Mouse (Mus musculus): Measurements from ENCODE around the gene Fam228b. TPM values are rescaled to one million over a fixed set of nuclear protein-coding genes. Genes with fewer than 3 reads are reported as not detected.
"Not testable (repeated sequence)": the region's sequence is repeated elsewhere in the genome, so short reads cannot be mapped to it uniquely, and the experiment has no call there.

Gene Fam228b
- 2.1 and 2.9 TPM in 2 replicates for polyA plus RNA-seq (2016; fragmentation: Nextera tagmentation; extraction: Ambion mirVana)

- WGBS, result 4% methylated on average over 61 of the region's 61 CpGs
- H3K9me3 ChIP-seq, result no peaks in the 10 kb centered on the region
- no peaks in the 10 kb centered on the region for H3K36me3 ChIP-seq (replicated peaks)
- H3K4me3 ChIP-seq, result peak within 1 kb of the TSS; percentile 72
- peak; percentile 96 for DNase-seq (ENCODE audit: extremely low spot score, low spot score)
- peaks cover 11% of the 10 kb centered on the region for H3K4me1 ChIP-seq
- H3K27me3 ChIP-seq (ENCODE audit: poor library complexity, severe bottlenecking), result no peaks in the 10 kb centered on the region; the same call in 1 of the 2 replicates
- H3K27ac ChIP-seq, result peak within 1 kb of the TSS; percentile 97
Observed at GRCm38 (mm10) chr12:4768492-4769332, at the start of gene Fam228b, which contains the start of gene Pfn4. TSS of gene Fam228b (minus strand) at chr12:4769267. TSS of gene Pfn4 (plus strand) at chr12:4769022.

- H3K4me1 ChIP-seq, result peaks cover 21% of the 10 kb centered on the region
- H3K4me3 ChIP-seq, result peak within 1 kb of the TSS; percentile 87
- H3K27ac ChIP-seq, result peak within 1 kb of the TSS; percentile 89
- peak; percentile 99 for DNase-seq (ENCODE audit: extremely low spot score, low spot score)
- no peaks in the 10 kb centered on the region for H3K9me3 ChIP-seq
- H3K27me3 ChIP-seq (ENCODE audit: poor library complexity, severe bottlenecking), result no peaks in the 10 kb centered on the region
- under 1% methylated on average over 49 of the region's 49 CpGs for whole genome bisulfite sequencing
- peaks cover 28% of the 10 kb centered on the region for H3K36me3 ChIP-seq (replicated peaks)
Observed at GRCm38 (mm10) chr12:4817361-4818101, 48.5 kb upstream of the Fam228b start, which contains the start of gene Sf3b6. TSS of gene Sf3b6 (plus strand) at chr12:4817544.

- Histone ChIP-seq H3K9me3 (no peaks in the 10 kb centered on the region), H3K27me3 (ENCODE audit: poor library complexity, severe bottlenecking) (no peaks in the 10 kb centered on the region), H3K4me3 (peak overlapping the region; percentile 87), H3K27ac (peak overlapping the region; percentile 89), H3K36me3 (replicated peaks) (peaks cover 20% of the 10 kb centered on the region), H3K4me1 (peaks cover 21% of the 10 kb centered on the region)
- 11% methylated on average over 24 of the region's 24 CpGs for WGBS
- DNase-seq (ENCODE audit: extremely low spot score, low spot score), result no peak
Observed at GRCm38 (mm10) chr12:4816680-4817360, 47.8 kb upstream of the Fam228b start.

GRCm38 (mm10) chr12:4813636-4814035 is 44.6 kb upstream of the Fam228b start:
- no peaks in the 10 kb centered on the region for H3K27me3 ChIP-seq (ENCODE audit: poor library complexity, severe bottlenecking)
- no peak overlapping the region for H3K4me3 ChIP-seq
- WGBS, result 89% methylated on average over 4 of the region's 4 CpGs
- DNase-seq (ENCODE audit: extremely low spot score, low spot score), result no peak
- no peak overlapping the region for H3K27ac ChIP-seq
- no peaks in the 10 kb centered on the region for H3K36me3 ChIP-seq (replicated peaks)
- peaks cover 16% of the 10 kb centered on the region for H3K4me1 ChIP-seq
- H3K9me3 ChIP-seq, result peaks cover 3% of the 10 kb centered on the region; the same call in 1 of the 2 replicates

GRCm38 (mm10) chr12:4811705-4812104 is 42.6 kb upstream of the Fam228b start:
- Histone ChIP-seq H3K36me3 (replicated peaks) (no peaks in the 10 kb centered on the region), H3K4me1 (peaks cover 4% of the 10 kb centered on the region), H3K27ac (no peak overlapping the region), H3K27me3 (ENCODE audit: poor library complexity, severe bottlenecking) (no peaks in the 10 kb centered on the region), H3K4me3 (no peak overlapping the region), H3K9me3 (peaks cover 3% of the 10 kb centered on the region; the same call in 1 of the 2 replicates)
- DNase-seq (ENCODE audit: extremely low spot score, low spot score), result no peak
- 76% methylated on average over 3 of the region's 3 CpGs for WGBS

GRCm38 (mm10) chr12:4811036-4811435 is 42.0 kb upstream of the Fam228b start:
- Histone ChIP-seq H3K4me1 (no peaks in the 10 kb centered on the region), H3K27ac (no peak overlapping the region), H3K36me3 (replicated peaks) (no peaks in the 10 kb centered on the region), H3K9me3 (peaks cover 3% of the 10 kb centered on the region; the same call in 1 of the 2 replicates), H3K4me3 (no peak overlapping the region), H3K27me3 (ENCODE audit: poor library complexity, severe bottlenecking) (no peaks in the 10 kb centered on the region)
- DNase-seq (ENCODE audit: extremely low spot score, low spot score), result no peak
- WGBS, result 89% methylated on average over 4 of the region's 4 CpGs

GRCm38 (mm10) chr12:4797471-4797870 is 28.4 kb upstream of the Fam228b start:
- DNase-seq (ENCODE audit: extremely low spot score, low spot score); H3K4me1 ChIP-seq; H3K27ac ChIP-seq; H3K36me3 ChIP-seq (replicated peaks); H3K27me3 ChIP-seq (ENCODE audit: poor library complexity, severe bottlenecking); H3K4me3 ChIP-seq: not testable (repeated sequence)
- WGBS, result 79% methylated on average over 6 of the region's 6 CpGs
- H3K9me3 ChIP-seq, result peaks cover 15% of the 10 kb centered on the region

GRCm38 (mm10) chr12:4793718-4794117 is 24.7 kb upstream of the Fam228b start:
- no peaks in the 10 kb centered on the region for H3K9me3 ChIP-seq
- H3K4me1 ChIP-seq, result no peaks in the 10 kb centered on the region
- no peak overlapping the region for H3K4me3 ChIP-seq
- 73% methylated on average over 1 of the region's 1 CpGs for whole genome bisulfite sequencing
- no peak for DNase-seq (ENCODE audit: extremely low spot score, low spot score)
- no peaks in the 10 kb centered on the region for H3K36me3 ChIP-seq (replicated peaks)
- H3K27ac ChIP-seq, result no peak overlapping the region
- no peaks in the 10 kb centered on the region for H3K27me3 ChIP-seq (ENCODE audit: poor library complexity, severe bottlenecking)

- DNase-seq (ENCODE audit: extremely low spot score, low spot score); H3K4me1 ChIP-seq; H3K27me3 ChIP-seq (ENCODE audit: poor library complexity, severe bottlenecking); H3K27ac ChIP-seq; H3K36me3 ChIP-seq (replicated peaks); H3K9me3 ChIP-seq; H3K4me3 ChIP-seq: not testable (repeated sequence)
- 95% methylated on average over 25 of the region's 25 CpGs for WGBS
Observed at GRCm38 (mm10) chr12:4788128-4788527, 19.1 kb upstream of the Fam228b start.

GRCm38 (mm10) chr12:4784466-4784865 is 15.4 kb upstream of the Fam228b start:
- Histone ChIP-seq H3K27ac (no peak overlapping the region), H3K4me3 (no peak overlapping the region), H3K27me3 (ENCODE audit: poor library complexity, severe bottlenecking) (no peaks in the 10 kb centered on the region), H3K36me3 (replicated peaks) (no peaks in the 10 kb centered on the region), H3K9me3 (peaks cover 2% of the 10 kb centered on the region; the same call in 1 of the 2 replicates), H3K4me1 (no peaks in the 10 kb centered on the region)
- no peak for DNase-seq (ENCODE audit: extremely low spot score, low spot score)
- 81% methylated on average over 2 of the region's 2 CpGs for WGBS

GRCm38 (mm10) chr12:4783598-4783997 is 14.5 kb upstream of the Fam228b start:
- H3K4me1 ChIP-seq, result no peaks in the 10 kb centered on the region
- WGBS, result 68% methylated on average over 5 of the region's 5 CpGs
- H3K27ac ChIP-seq, result no peak overlapping the region
- peaks cover 2% of the 10 kb centered on the region; the same call in 1 of the 2 replicates for H3K9me3 ChIP-seq
- H3K27me3 ChIP-seq (ENCODE audit: poor library complexity, severe bottlenecking), result no peaks in the 10 kb centered on the region
- DNase-seq (ENCODE audit: extremely low spot score, low spot score), result no peak
- no peaks in the 10 kb centered on the region for H3K36me3 ChIP-seq (replicated peaks)
- no peak overlapping the region for H3K4me3 ChIP-seq

GRCm38 (mm10) chr12:4781725-4782404 is 12.8 kb upstream of the Fam228b start:
- H3K27me3 ChIP-seq (ENCODE audit: poor library complexity, severe bottlenecking); H3K27ac ChIP-seq; H3K4me3 ChIP-seq; DNase-seq (ENCODE audit: extremely low spot score, low spot score); H3K9me3 ChIP-seq; H3K4me1 ChIP-seq; H3K36me3 ChIP-seq (replicated peaks): not testable (repeated sequence)
- 94% methylated on average over 9 of the region's 9 CpGs for WGBS

Data from forebrain, embryonic 10.5 days (tissue).